In genomic region chr12:82095396-82095795, GRCm38 (mm10) we compare ENCODE assay signal across 26 mouse cellular contexts.
A peak's percentile ranks its signal among the peaks of the same experiment; 100 is the strongest.
DNase-seq lines count a peak whose midpoint lies in the region; ATAC-seq and TF ChIP-seq lines count a peak whose summit lies in the region.
"Had no signal": no experiment of that assay in that cellular context is flagged by ENCODE, and none has a peak within 500 bp of the region (broad histone marks: within the 10 kb centered on the region; RNA-seq: fewer than 3 reads in every experiment).

No protein-coding gene starts in this region.

- 0 out of 2 replicates have a peak, but pooled peaks have one; percentile 36 for ATAC-seq in common myeloid progenitor, adult 5-6 weeks (replicated peaks; ENCODE audit: low read depth, poor library complexity, severe bottlenecking)
- ATAC-seq in megakaryocyte progenitor cell, adult 5-6 weeks (replicated peaks; ENCODE audit: poor library complexity): 0 out of 2 replicates have a peak, but pooled peaks have one; percentile 54
- ATAC-seq: activated CD4-positive, CD25-positive, alpha-beta regulatory T cell, adult 4 months; CD4-positive, CD25-positive, alpha-beta regulatory T cell, adult 4 months; forebrain, embryonic 14.5 days; forebrain, postnatal 0 days; Patski had no signal

- H3K36me3 ChIP-seq in CH12.LX (replicated peaks in 1 of 2; ENCODE audit: control insufficient read depth in 1 of 2, insufficient read depth in 1 of 2, low read length in 1 of 2): no peaks in the 10 kb centered on the region
- H3K36me3 ChIP-seq: embryonic facial prominence, embryonic 13.5 days; embryonic facial prominence, embryonic 15.5 days; forebrain, embryonic 10.5 days; forebrain, embryonic 12.5 days had no signal

- no peak overlapping the region for H3K27ac ChIP-seq in CH12.LX (ENCODE audit: insufficient read depth, low read depth)
- H3K27ac ChIP-seq in left cerebral cortex, adult 2 months: no peak overlapping the region
- H3K27ac ChIP-seq: embryonic facial prominence, embryonic 13.5 days; embryonic facial prominence, embryonic 15.5 days; forebrain, embryonic 10.5 days; forebrain, embryonic 12.5 days had no signal

- TF ChIP-seq CTCF in CH12.LX (conservative IDR thresholded peaks at IDR 0.05 in 1 of 2, IDR thresholded peaks at IDR 0.05 in 1 of 2; ENCODE audit: low read depth in 2 of 2, low read length in 2 of 2): no peak
- no peak for TF ChIP-seq CTCF in left cerebral cortex, adult 2 months (IDR thresholded peaks at IDR 0.05)

- no peak for TF ChIP-seq POLR2A in CH12.LX (IDR thresholded peaks at IDR 0.05; ENCODE audit: low read depth, low read length)

- no peak overlapping the region for H3K4me2 ChIP-seq in CH12.LX (ENCODE audit: insufficient read depth, low read depth, poor library complexity, severe bottlenecking)
- H3K4me2 ChIP-seq: embryonic facial prominence, embryonic 13.5 days; embryonic facial prominence, embryonic 15.5 days; forebrain, embryonic 12.5 days had no signal

- no peak overlapping the region for H3K4me3 ChIP-seq in CH12.LX (replicated peaks in 1 of 3; ENCODE audit: low read depth in 2 of 3, low read length in 2 of 3, poor library complexity in 1 of 3)
- no peak overlapping the region for H3K4me3 ChIP-seq in left cerebral cortex, adult 2 months
- H3K4me3 ChIP-seq: embryonic facial prominence, embryonic 13.5 days; embryonic facial prominence, embryonic 15.5 days; erythroblast, embryonic 14.5 days; forebrain, embryonic 10.5 days; forebrain, embryonic 12.5 days had no signal

- TF ChIP-seq EP300 in CH12.LX (IDR thresholded peaks at IDR 0.05; ENCODE audit: low read length): no peak

- intact Hi-C loops in left cerebral cortex, adult 2 months (cut with DNase I): no loop called here

- H3K79me2 ChIP-seq in CH12.LX (replicated peaks; ENCODE audit: control insufficient read depth, extremely low read depth, insufficient read depth, poor library complexity, severe bottlenecking): no peaks in the 10 kb centered on the region

- dilution Hi-C loops in CH12.LX (cut with MboI; ENCODE audit: extremely low pct_ligation_motif_present, extremely low pct_unique_long_range_greater_than_20kb, low sequenced_read_pairs): no loop called here

- no peaks in the 10 kb centered on the region for H3K27me3 ChIP-seq in CH12.LX (replicated peaks)
- H3K27me3 ChIP-seq: embryonic facial prominence, embryonic 13.5 days; embryonic facial prominence, embryonic 15.5 days; forebrain, embryonic 12.5 days; Patski had no signal

- TF ChIP-seq RAD21 in CH12.LX (IDR thresholded peaks at IDR 0.05; ENCODE audit: low read depth, low read length): no peak

- no peak overlapping the region for H3K9ac ChIP-seq in CH12.LX (ENCODE audit: insufficient read depth, low read depth)
- H3K9ac ChIP-seq: embryonic facial prominence, embryonic 13.5 days; embryonic facial prominence, embryonic 15.5 days; forebrain, embryonic 12.5 days; forebrain, postnatal 0 days had no signal

- DNase-seq in CH12.LX (ENCODE audit: extremely low read depth): peak; percentile 18
- no peak for DNase-seq in left cerebral cortex, adult 2 months (ENCODE audit: extremely low spot score in 1 of 2, low spot score in 2 of 2)
- no peak for DNase-seq in right cerebral cortex, adult 2 months (ENCODE audit: low spot score in 2 of 2)
- DNase-seq in kidney, postnatal 36 days: no peak
- DNase-seq: adrenal gland, adult 8-10 months; adrenal gland, postnatal 14 days; adrenal gland, postnatal 36 days; B cell, adult 2 months; cerebellum, adult 11-12 months; cerebellum, adult 2 months; cerebellum, adult 9-10 months; cerebellum, postnatal 10 days; cerebellum, postnatal 25 days; embryo, embryonic 11 days; forebrain, postnatal 0 days had no signal

- peaks cover 2% of the 10 kb centered on the region for H3K9me3 ChIP-seq in CH12.LX (replicated peaks; ENCODE audit: low read length)
- H3K9me3 ChIP-seq: embryonic facial prominence, embryonic 13.5 days; embryonic facial prominence, embryonic 15.5 days; forebrain, embryonic 12.5 days had no signal

- in situ Hi-C loops in CH12.LX (cut with MboI; ENCODE audit: low pct_ligation_motif_present, low pct_unique_long_range_greater_than_20kb, low sequenced_read_pairs): no loop called here

- peaks cover 7 to 27% of the 10 kb centered on the region in 2 experiments for H3K4me1 ChIP-seq in CH12.LX (ENCODE audit: control insufficient read depth in 1 of 2, insufficient read depth in 2 of 2)

TF ChIP-seq in CH12.LX, 34 proteins besides CTCF, POLR2A, EP300 and RAD21:
- TF ChIP-seq BHLHE40 (IDR thresholded peaks at IDR 0.05; ENCODE audit: low read depth, low read length) (no peak), ZC3H11A (IDR thresholded peaks at IDR 0.05; ENCODE audit: low read depth, low read length) (no peak), GABPA (IDR thresholded peaks at IDR 0.05; ENCODE audit: insufficient replicate concordance, low read depth, low read length) (no peak), POLR2AphosphoS2 (IDR thresholded peaks at IDR 0.05; ENCODE audit: low read depth, low read length) (no peak), TBP (conservative IDR thresholded peaks at IDR 0.05; ENCODE audit: low read depth, low read length) (no peak), ELF1 (IDR thresholded peaks at IDR 0.05; ENCODE audit: low read depth, low read length) (no peak), KAT2A (IDR thresholded peaks at IDR 0.05; ENCODE audit: insufficient replicate concordance, low read length) (no peak), ZKSCAN1 (IDR thresholded peaks at IDR 0.05; ENCODE audit: borderline replicate concordance, low read depth, low read length) (no peak), SMC3 (IDR thresholded peaks at IDR 0.05; ENCODE audit: low read depth, low read length) (no peak), CHD1 (IDR thresholded peaks at IDR 0.05; ENCODE audit: low read depth, low read length) (no peak), RCOR1 (conservative IDR thresholded peaks at IDR 0.05; ENCODE audit: low read depth, low read length) (no peak)
